Mouse (Mus musculus): ENCODE measurements around the gene Tcf3. TPM values are rescaled to one million over a fixed set of nuclear protein-coding genes. Genes with fewer than 3 reads are reported as not detected.

The Tcf3 gene
- 176 to 212 TPM (median 193 TPM) in 4 replicates for total RNA-seq (2023; ENCODE audit: inconsistent age)

DNA sequence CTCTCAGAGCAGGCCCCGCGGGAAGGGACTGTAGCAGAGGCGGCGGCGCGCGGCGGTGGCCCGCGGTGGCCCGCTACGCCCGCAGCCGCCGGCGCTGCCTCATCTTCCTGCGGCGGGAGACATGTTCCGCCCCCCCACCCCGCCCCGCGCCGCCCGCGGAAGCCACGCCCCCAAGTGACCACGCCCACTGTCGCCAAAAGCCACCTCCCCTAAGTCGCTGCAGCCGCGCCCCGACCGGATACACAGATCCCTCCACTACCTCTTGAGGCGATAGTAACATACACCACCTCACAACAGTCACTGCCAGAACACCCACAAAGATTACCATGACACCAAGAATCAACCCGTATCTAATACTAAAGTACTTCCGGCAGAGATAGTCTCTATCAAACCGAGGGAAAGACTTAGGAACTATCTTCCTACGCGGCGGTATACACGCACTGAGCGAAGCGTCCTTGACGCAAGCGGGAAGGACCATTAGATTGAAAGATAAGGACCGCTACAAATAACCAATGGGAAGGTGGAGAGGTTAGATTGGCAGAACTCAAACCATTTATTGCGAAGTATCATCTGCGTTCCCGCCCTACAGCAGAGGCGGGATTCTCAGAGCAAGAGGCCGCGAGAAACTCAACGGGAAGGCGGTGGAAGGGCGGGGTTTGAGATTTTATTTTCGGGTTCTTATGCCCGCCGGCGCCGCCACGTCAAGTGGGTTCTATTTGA, at the start of gene Tcf3:
Gene Tcf3, minus strand, starts transcription at position 135 of the 720 bp plus-strand sequence.

DNA sequence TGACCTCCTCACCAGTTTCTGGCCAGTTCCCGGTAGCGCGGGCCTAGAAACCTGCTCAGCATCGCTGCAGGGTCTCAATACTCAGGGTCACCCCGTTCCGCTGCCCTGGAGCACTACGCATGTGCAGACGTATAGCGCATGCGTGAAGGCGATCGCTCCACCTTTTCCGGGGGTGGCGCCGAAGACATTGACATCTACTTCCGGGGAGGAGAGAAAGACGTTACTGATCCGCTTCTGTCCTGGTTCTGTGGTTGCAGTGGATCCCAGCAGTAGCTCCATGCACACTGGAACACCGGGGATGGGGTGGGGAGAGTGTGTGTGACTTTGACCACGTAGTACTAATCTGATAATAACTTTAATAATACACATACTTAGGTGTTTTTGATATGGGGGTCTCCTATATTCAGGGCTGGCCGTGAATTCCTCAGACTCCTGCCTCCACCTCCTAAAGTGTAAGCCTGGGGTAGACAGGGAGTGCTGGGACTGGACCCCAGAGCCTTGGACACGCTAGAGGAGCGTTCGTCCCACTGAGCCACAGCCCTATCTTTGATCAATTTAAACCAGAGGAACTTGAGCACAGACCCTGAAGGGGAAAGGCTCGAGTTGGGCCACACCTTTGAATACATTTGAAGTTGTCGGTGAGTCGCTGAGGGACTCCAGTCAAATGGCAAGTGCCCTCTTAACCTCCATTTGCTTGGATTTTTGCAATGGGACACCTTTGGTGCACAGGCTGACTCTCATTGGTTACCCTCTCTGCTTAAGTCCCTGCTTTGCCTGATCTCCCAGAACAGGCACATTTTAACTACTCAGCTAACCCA, 26.6 kb downstream of the Tcf3 start, which contains the start of gene Uqcr11:
Gene Uqcr11, minus strand, starts transcription at position 147 of the 818 bp plus-strand sequence.

DNA sequence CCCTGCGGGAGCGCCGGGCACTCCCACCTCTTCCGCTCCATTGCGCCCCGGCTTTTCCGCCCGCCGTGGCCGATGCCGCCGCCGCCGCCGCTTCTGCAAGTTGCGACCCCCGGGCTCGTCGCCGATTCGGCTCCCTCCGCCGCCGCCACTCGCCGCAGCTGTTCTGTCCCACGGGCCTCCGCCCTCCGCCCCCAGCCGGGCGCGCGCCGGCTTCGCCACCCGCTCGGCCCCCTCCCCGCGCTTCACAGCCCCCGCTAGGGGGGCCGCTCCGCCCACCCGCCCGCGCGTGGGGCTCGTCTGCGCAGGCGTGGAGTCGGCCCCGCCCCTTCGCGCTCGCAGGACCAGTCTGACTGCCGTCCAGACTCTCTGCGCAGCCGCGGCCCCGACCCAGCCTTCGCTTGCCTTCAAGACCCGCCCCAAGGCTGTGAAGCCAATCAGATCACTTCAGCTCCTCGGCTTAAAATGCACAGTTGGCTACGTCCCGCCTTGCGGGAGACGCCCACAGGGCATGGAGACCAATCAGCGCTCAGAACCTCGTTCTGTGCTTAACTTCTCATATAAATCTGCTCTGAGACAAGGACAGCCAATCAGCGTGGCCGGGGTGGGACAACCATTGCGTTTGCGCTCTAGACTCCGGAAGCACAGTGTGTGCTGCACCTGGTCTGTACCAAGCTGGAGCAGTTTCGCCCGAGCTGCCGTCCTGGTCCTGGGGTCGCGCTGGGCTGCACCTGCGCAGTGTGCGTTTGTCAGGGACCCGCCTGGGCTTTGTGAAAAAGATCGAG, 34.1 kb downstream of the Tcf3 start, which contains the start of gene Mbd3:
Gene Mbd3, minus strand, starts transcription at position 360 of the 782 bp plus-strand sequence.

DNA sequence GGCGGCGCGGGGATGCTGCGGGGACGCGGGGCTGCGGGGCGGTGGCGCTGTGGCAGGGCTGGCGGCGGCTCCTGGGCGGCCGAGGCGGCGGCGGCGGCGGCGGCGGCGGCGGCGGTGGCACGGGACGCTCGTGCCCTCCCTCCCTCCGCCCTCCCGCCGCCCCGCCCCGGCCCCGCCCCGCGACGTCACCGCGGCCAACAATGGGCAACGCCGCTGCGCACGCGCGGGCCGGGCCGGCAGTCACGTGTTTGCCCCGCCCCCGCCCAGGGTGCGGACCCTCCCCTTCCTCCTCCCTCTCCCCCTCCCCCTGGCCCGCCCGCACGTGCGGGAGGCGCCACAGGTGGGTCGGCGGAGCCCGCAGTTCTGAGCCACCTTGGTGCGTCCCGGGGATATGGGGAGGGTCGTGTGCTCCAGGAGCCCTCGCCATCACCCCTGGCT, 45.9 kb downstream of the Tcf3 start, which contains the start of gene Mex3d:
Gene Mex3d, minus strand, starts transcription at position 138 of the 438 bp plus-strand sequence.

Other genes starting within 250 kb of the Tcf3 start
- gene Mum1, start 207.2 kb downstream of the Tcf3 start, total RNA-seq (2023; ENCODE audit: inconsistent age): 54.4 to 64.3 TPM (median 58.3 TPM) in 4 replicates
- 92.8 to 97.3 TPM (median 95.1 TPM) in 4 replicates for gene Ndufs7, start 184.5 kb downstream of the Tcf3 start, total RNA-seq (2023; ENCODE audit: inconsistent age)
- 1.1 to 3.1 TPM (median 1.8 TPM) in 4 replicates for gene Gamt, start 172.6 kb downstream of the Tcf3 start, total RNA-seq (2023; ENCODE audit: inconsistent age)
- gene Dazap1, start 172.2 kb downstream of the Tcf3 start, total RNA-seq (2023; ENCODE audit: inconsistent age): 136 to 154 TPM (median 146 TPM) in 4 replicates
- gene Rps15, start 141.2 kb downstream of the Tcf3 start, total RNA-seq (2023; ENCODE audit: inconsistent age): 2,693 to 2,994 TPM (median 2,870 TPM) in 4 replicates
- gene Apc2, start 137.7 kb downstream of the Tcf3 start, total RNA-seq (2023; ENCODE audit: inconsistent age): 0.24 to 0.32 TPM (median 0.26 TPM) in 4 replicates
- 22.2 to 28.8 TPM (median 26.5 TPM) in 4 replicates for gene 2310011J03Rik, start 113.1 kb downstream of the Tcf3 start, total RNA-seq (2023; ENCODE audit: inconsistent age)
- gene Pcsk4, start 104.1 kb downstream of the Tcf3 start, total RNA-seq (2023; ENCODE audit: inconsistent age): 0.57 to 1.9 TPM (median 1.1 TPM) in 4 replicates
- 0.42 TPM in 1 of 4 replicates, not detected in the others for gene Reep6, start 103.7 kb downstream of the Tcf3 start, total RNA-seq (2023; ENCODE audit: inconsistent age)
- gene Adamtsl5, start 85.2 kb downstream of the Tcf3 start, total RNA-seq (2023; ENCODE audit: inconsistent age): not detected in 4 replicates
- not detected in 4 replicates for gene Plk5, start 77.2 kb downstream of the Tcf3 start, total RNA-seq (2023; ENCODE audit: inconsistent age)
- gene Mex3d, start 46.0 kb downstream of the Tcf3 start, total RNA-seq (2023; ENCODE audit: inconsistent age): 6.5 to 9.5 TPM (median 8.0 TPM) in 4 replicates
- gene Mbd3, start 34.1 kb downstream of the Tcf3 start, total RNA-seq (2023; ENCODE audit: inconsistent age): 92.7 to 106 TPM (median 96.9 TPM) in 4 replicates
- gene Uqcr11, start 26.8 kb downstream of the Tcf3 start, total RNA-seq (2023; ENCODE audit: inconsistent age): 67.9 to 79.6 TPM (median 73.1 TPM) in 4 replicates
- not detected in 4 replicates for gene Onecut3, start 61.2 kb upstream of the Tcf3 start, total RNA-seq (2023; ENCODE audit: inconsistent age)
- 0.18 TPM in 1 of 4 replicates, not detected in the others for gene Atp8b3, start 105.5 kb upstream of the Tcf3 start, total RNA-seq (2023; ENCODE audit: inconsistent age)
- 113 to 133 TPM (median 119 TPM) in 4 replicates for gene Rexo1, start 127.9 kb upstream of the Tcf3 start, total RNA-seq (2023; ENCODE audit: inconsistent age)
- gene Klf16, start 143.7 kb upstream of the Tcf3 start, total RNA-seq (2023; ENCODE audit: inconsistent age): 28.7 to 30.4 TPM (median 29.1 TPM) in 4 replicates
- gene Abhd17a, start 156.7 kb upstream of the Tcf3 start, total RNA-seq (2023; ENCODE audit: inconsistent age): 98.4 to 122 TPM (median 111 TPM) in 4 replicates
- 59.8 to 72.2 TPM (median 66.6 TPM) in 4 replicates for gene Scamp4, start 169.2 kb upstream of the Tcf3 start, total RNA-seq (2023; ENCODE audit: inconsistent age)
- 11.7 to 18.8 TPM (median 16.4 TPM) in 4 replicates for gene Adat3, start 169.2 kb upstream of the Tcf3 start, total RNA-seq (2023; ENCODE audit: inconsistent age)
- gene Gm49322, start 172.4 kb upstream of the Tcf3 start, total RNA-seq (2023; ENCODE audit: inconsistent age): 8.0 to 11.8 TPM (median 9.9 TPM) in 4 replicates
- gene Csnk1g2, start 189.2 kb upstream of the Tcf3 start, total RNA-seq (2023; ENCODE audit: inconsistent age): 197 to 226 TPM (median 216 TPM) in 4 replicates
- gene Btbd2, start 223.4 kb upstream of the Tcf3 start, total RNA-seq (2023; ENCODE audit: inconsistent age): 28.4 to 35.4 TPM (median 33.8 TPM) in 4 replicates
- gene Mknk2, start 244.5 kb upstream of the Tcf3 start, total RNA-seq (2023; ENCODE audit: inconsistent age): 439 to 470 TPM (median 448 TPM) in 4 replicates

Measured in B cell, adult (primary cell).